Mouse (Mus musculus): Measurements from ENCODE around the gene Mafk. TPM values are rescaled to one million over a fixed set of nuclear protein-coding genes. Genes with fewer than 3 reads are reported as not detected.

Mafk gene
- polyA plus RNA-seq (2012; fragmentation: generic; extraction: Trizol), result 1 to 10 TPM; 2.1 to 7.6 TPM

GRCm38 (mm10) chr5:139791227-139792158, at the start of gene Mafk:
TSS of gene Mafk (plus strand) at chr5:139791513.

GRCm38 (mm10) chr5:139775216-139775926, 15.9 kb upstream of the Mafk start, which contains the start of gene Ints1:
TSS of gene Ints1 (minus strand) at chr5:139775674.

GRCm38 (mm10) chr5:139819538-139820181, 28.3 kb downstream of the Mafk start, which contains the start of gene Tmem184a:
TSS of gene Tmem184a (minus strand) at chr5:139819917.

GRCm38 (mm10) chr5:139826357-139827055, 35.2 kb downstream of the Mafk start, which contains the start of the genes Gm26938 and Psmg3:
TSS of gene Gm26938 (minus strand) at chr5:139826407.
TSS of gene Psmg3 (minus strand) at chr5:139826885.

Other genes with a start within 250 kb of the Mafk start
- gene Uncx, start 248.0 kb upstream of the Mafk start, polyA plus RNA-seq (2012; fragmentation: generic; extraction: Trizol), result not detected
- 10 to 100 TPM; 34.4 to 36.1 TPM for gene Micall2, start 55.2 kb upstream of the Mafk start, polyA plus RNA-seq (2012; fragmentation: generic; extraction: Trizol)
- gene Ints1, start 15.8 kb upstream of the Mafk start, polyA plus RNA-seq (2012; fragmentation: generic; extraction: Trizol), result 10 to 100 TPM; 57.0 to 83.2 TPM
- 1 to 10 TPM in 1 of 2 experiments, under 1 TPM in 1; 0.18 to 3.4 TPM for gene Tmem184a, start 28.4 kb downstream of the Mafk start, polyA plus RNA-seq (2012; fragmentation: generic; extraction: Trizol)
- not detected for gene Gm26938, start 34.9 kb downstream of the Mafk start, polyA plus RNA-seq (2012; fragmentation: generic; extraction: Trizol)
- 10 to 100 TPM; 45.8 to 49.5 TPM for gene Psmg3, start 35.4 kb downstream of the Mafk start, polyA plus RNA-seq (2012; fragmentation: generic; extraction: Trizol)
- gene Elfn1, start 116.4 kb downstream of the Mafk start, polyA plus RNA-seq (2012; fragmentation: generic; extraction: Trizol), result under 1 TPM in 1 of 2 experiments, not detected in 1; under 0.01 TPM

All from C3H10T1/2 (cell line).